Mouse (Mus musculus) limb, embryonic 12.5 days (tissue): ENCODE results near the gene Cep126. TPM values are rescaled to one million over a fixed set of nuclear protein-coding genes. Genes with fewer than 3 reads are reported as not detected.

Experiments
- ATAC-seq: fragments of 200-750 bp; cut with Nextera tagmentation; 2 replicates; pipeline ENCODE4 v1.8.0; 2017; ENCODE audit warnings: low read depth, moderate TSS enrichment; ENCODE audit not compliant: insufficient number of reproducible peaks, insufficient read depth, low FRiP score, low TSS enrichment
- H3K27ac ChIP-seq: fragments of 300-500 bp; sonication (generic); 2 replicates; pipeline ENCODE4 v1.5.1; 2016; ENCODE audit warnings: mild to moderate bottlenecking, moderate library complexity
- H3K27me3 ChIP-seq: fragments of 300-500 bp; sonication (generic); 2 replicates; pipeline ENCODE4 v1.6.1; 2016; ENCODE audit warnings: mild to moderate bottlenecking, moderate library complexity
- H3K36me3 ChIP-seq: fragments of 300-500 bp; sonication (generic); 2 replicates; pipeline ENCODE4 v1.6.1; 2016; ENCODE audit warnings: mild to moderate bottlenecking, moderate library complexity
- H3K4me1 ChIP-seq: fragments of 300-500 bp; sonication (generic); replicated peaks from 2 replicates; pipeline ENCODE4 v1.6.1; 2016
- H3K4me2 ChIP-seq: fragments of 300-500 bp; sonication (generic); 2 replicates; pipeline ENCODE4 v1.6.1; 2016; ENCODE audit warnings: mild to moderate bottlenecking, moderate library complexity
- H3K4me3 ChIP-seq: fragments of 300-500 bp; sonication (generic); replicated peaks from 2 replicates; pipeline ENCODE4 v1.5.1; 2016; ENCODE audit warnings: mild to moderate bottlenecking
- H3K9ac ChIP-seq: fragments of 300-500 bp; sonication (generic); replicated peaks from 2 replicates; pipeline ENCODE4 v1.6.1; 2016; ENCODE audit warnings: mild to moderate bottlenecking, moderate library complexity
- H3K9me3 ChIP-seq: fragments of 300-500 bp; sonication (generic); 2 replicates; pipeline ENCODE4 v1.6.1; 2016; ENCODE audit warnings: mild to moderate bottlenecking, moderate library complexity
- WGBS: fragments of 180-500 bp; shearing (Covaris S2); methylation state at CpG from one replicate; pipeline ENCODE4 v1.1.7; 2016; 5-methylcytosine and 5-hydroxymethylcytosine counted together
- polyA plus RNA-seq: library from polyadenylated mRNA; unstranded; fragments of >200 nt; fragmentation: Nextera tagmentation; extraction: Ambion mirVana; gene quantifications from 2 replicates; pipeline ENCODE4 v1.2.1, GENCODE M21; 2016

Gene Cep126
- polyA plus RNA-seq, 1 experiment from 2014 or later, result 3.1 TPM

- Histone ChIP-seq H3K36me3 (no peaks in the 10 kb centered on the region), H3K9ac (no peak overlapping the region), H3K4me2 (no peak overlapping the region), H3K4me1 (no peaks in the 10 kb centered on the region), H3K27me3 (no peaks in the 10 kb centered on the region), H3K27ac (no peak overlapping the region), H3K9me3 (no peaks in the 10 kb centered on the region), H3K4me3 (no peak overlapping the region)
- WGBS, result 92% methylated on average over 3 of the region's 3 CpGs
- peak; percentile 31; the same call in 1 of the 2 replicates for ATAC-seq
Observed at GRCm38 (mm10) chr9:8073203-8073755, 60.8 kb downstream of the Cep126 start.

- Histone ChIP-seq H3K4me1 (no peaks in the 10 kb centered on the region), H3K9ac (no peak overlapping the region), H3K27ac (no peak overlapping the region), H3K4me2 (no peak overlapping the region), H3K4me3 (no peak overlapping the region), H3K27me3 (no peaks in the 10 kb centered on the region), H3K36me3 (no peaks in the 10 kb centered on the region), H3K9me3 (no peaks in the 10 kb centered on the region)
- ATAC-seq, result no peak
- WGBS, result 82% methylated on average over 3 of the region's 3 CpGs
Observed at GRCm38 (mm10) chr9:8059636-8060035, 74.5 kb downstream of the Cep126 start.

- no peak overlapping the region for H3K4me2 ChIP-seq
- H3K4me1 ChIP-seq, result no peaks in the 10 kb centered on the region
- no peak for ATAC-seq
- WGBS, result 14% methylated on average over 1 of the region's 1 CpGs
- H3K9ac ChIP-seq, result no peak overlapping the region
- no peak overlapping the region for H3K27ac ChIP-seq
- H3K9me3 ChIP-seq, result no peaks in the 10 kb centered on the region
- H3K36me3 ChIP-seq, result no peaks in the 10 kb centered on the region
- H3K27me3 ChIP-seq, result no peaks in the 10 kb centered on the region
- no peak overlapping the region for H3K4me3 ChIP-seq
Observed at GRCm38 (mm10) chr9:8054831-8055230, 79.3 kb downstream of the Cep126 start.

- peak overlapping the region; percentile 63 for H3K4me2 ChIP-seq
- peaks cover 11% of the 10 kb centered on the region for H3K4me1 ChIP-seq
- no peaks in the 10 kb centered on the region for H3K9me3 ChIP-seq
- peak; percentile 60 for ATAC-seq
- H3K4me3 ChIP-seq, result peak overlapping the region; percentile 69; the same call in 1 of the 2 replicates
- 12% methylated on average over 5 of the region's 5 CpGs for WGBS
- H3K27me3 ChIP-seq, result no peaks in the 10 kb centered on the region
- H3K9ac ChIP-seq, result no peak overlapping the region
- H3K36me3 ChIP-seq, result no peaks in the 10 kb centered on the region
- H3K27ac ChIP-seq, result peak overlapping the region; percentile 84
Observed at GRCm38 (mm10) chr9:8043044-8043387, 91.1 kb downstream of the Cep126 start.

GRCm38 (mm10) chr9:8042338-8043043, 91.6 kb downstream of the Cep126 start, which contains the start of gene Cfap300:
Gene Cfap300 (minus strand): TSS chr9:8042823.
- Histone ChIP-seq H3K4me3 (peak within 1 kb of the TSS; percentile 69), H3K9ac (peak within 1 kb of the TSS; percentile 71), H3K4me1 (peaks cover 11% of the 10 kb centered on the region), H3K4me2 (peak within 1 kb of the TSS; percentile 63), H3K27me3 (no peaks in the 10 kb centered on the region), H3K9me3 (no peaks in the 10 kb centered on the region), H3K36me3 (no peaks in the 10 kb centered on the region), H3K27ac (peak within 1 kb of the TSS; percentile 84)
- WGBS, result under 1% methylated on average over 39 of the region's 39 CpGs
- ATAC-seq, result peak; percentile 97

- 17% methylated on average over 7 of the region's 7 CpGs for WGBS
- Histone ChIP-seq H3K4me3 (no peak overlapping the region; the same call in 1 of the 2 replicates), H3K9ac (no peak overlapping the region), H3K4me2 (no peak overlapping the region), H3K27me3 (no peaks in the 10 kb centered on the region), H3K9me3 (no peaks in the 10 kb centered on the region), H3K4me1 (peaks cover 6% of the 10 kb centered on the region), H3K36me3 (no peaks in the 10 kb centered on the region), H3K27ac (no peak overlapping the region)
- no peak for ATAC-seq
Observed at GRCm38 (mm10) chr9:8035546-8035945, 98.5 kb downstream of the Cep126 start.

- Histone ChIP-seq H3K4me3 (no peak overlapping the region), H3K27me3 (no peaks in the 10 kb centered on the region), H3K4me1 (peaks cover 6% of the 10 kb centered on the region), H3K9ac (no peak overlapping the region), H3K9me3 (no peaks in the 10 kb centered on the region), H3K27ac (no peak overlapping the region), H3K4me2 (no peak overlapping the region), H3K36me3 (no peaks in the 10 kb centered on the region)
- WGBS, result 42% methylated on average over 4 of the region's 4 CpGs
- ATAC-seq, result no peak
Observed at GRCm38 (mm10) chr9:8035091-8035490, 99.0 kb downstream of the Cep126 start.

- Histone ChIP-seq H3K36me3 (no peaks in the 10 kb centered on the region), H3K9me3 (no peaks in the 10 kb centered on the region), H3K27ac (no peak overlapping the region), H3K27me3 (no peaks in the 10 kb centered on the region), H3K4me1 (peaks cover 6% of the 10 kb centered on the region), H3K4me3 (no peak overlapping the region), H3K4me2 (no peak overlapping the region), H3K9ac (no peak overlapping the region)
- 73% methylated on average over 1 of the region's 1 CpGs for WGBS
- no peak for ATAC-seq
Observed at GRCm38 (mm10) chr9:8034143-8034542, 100.0 kb downstream of the Cep126 start.

- H3K9me3 ChIP-seq, result no peaks in the 10 kb centered on the region
- H3K4me3 ChIP-seq, result no peak overlapping the region
- ATAC-seq, result no peak
- no peak overlapping the region for H3K27ac ChIP-seq
- H3K9ac ChIP-seq, result no peak overlapping the region
- H3K36me3 ChIP-seq, result no peaks in the 10 kb centered on the region
- WGBS, result 78% methylated on average over 5 of the region's 5 CpGs
- H3K4me1 ChIP-seq, result peaks cover 6% of the 10 kb centered on the region
- no peak overlapping the region for H3K4me2 ChIP-seq
- no peaks in the 10 kb centered on the region for H3K27me3 ChIP-seq
Observed at GRCm38 (mm10) chr9:8032847-8033246, 101.2 kb downstream of the Cep126 start.

Other genes starting within 250 kb of the Cep126 start
- gene Yap1, start 129.7 kb downstream of the Cep126 start, polyA plus RNA-seq, result 64.7 and 69.5 TPM in 2 replicates
- gene Cfap300, start 91.5 kb downstream of the Cep126 start, polyA plus RNA-seq, result 14.0 and 15.3 TPM in 2 replicates